Mouse (Mus musculus) lung, embryonic 15.5 days (tissue): ENCODE measurements around the gene Jaml. TPM values are rescaled to one million over a fixed set of nuclear protein-coding genes. Genes with fewer than 3 reads are reported as not detected.

Experiments used
- ATAC-seq: fragments of 200-750 bp; cut with Nextera tagmentation; 2 replicates; pipeline ENCODE4 v1.8.0; 2017; ENCODE audit warnings: moderate number of reproducible peaks, borderline replicate concordance; ENCODE audit not compliant: low FRiP score, low TSS enrichment; ENCODE audit errors: extremely low read depth
- H3K27ac ChIP-seq: fragments of 300-500 bp; sonication (generic); 2 replicates; pipeline ENCODE4 v1.5.1; 2015; ENCODE audit warnings: moderate library complexity, mild to moderate bottlenecking, inconsistent platforms
- H3K27me3 ChIP-seq: fragments of 300-500 bp; sonication (generic); 2 replicates; pipeline ENCODE4 v1.6.1; 2015; ENCODE audit warnings: inconsistent platforms
- H3K36me3 ChIP-seq: fragments of 300-500 bp; sonication (generic); 2 replicates; pipeline ENCODE4 v1.6.1; 2015; ENCODE audit warnings: inconsistent platforms
- H3K4me1 ChIP-seq: fragments of 300-500 bp; sonication (generic); 2 replicates; pipeline ENCODE4 v1.6.1; 2015; ENCODE audit warnings: inconsistent platforms
- H3K4me2 ChIP-seq: fragments of 300-500 bp; sonication (generic); 2 replicates; pipeline ENCODE4 v1.6.1; 2015; ENCODE audit warnings: inconsistent platforms, mild to moderate bottlenecking, moderate library complexity
- H3K4me3 ChIP-seq: fragments of 300-500 bp; sonication (generic); 2 replicates; pipeline ENCODE4 v1.5.1; 2015; ENCODE audit warnings: mild to moderate bottlenecking, inconsistent platforms
- H3K9ac ChIP-seq: fragments of 300-500 bp; sonication (generic); 2 replicates; pipeline ENCODE4 v1.6.1; 2015; ENCODE audit warnings: inconsistent platforms
- H3K9me3 ChIP-seq: fragments of 300-500 bp; sonication (generic); 2 replicates; pipeline ENCODE4 v1.6.1; 2016; ENCODE audit warnings: inconsistent platforms
- WGBS: fragments of 180-500 bp; shearing (Covaris S2); methylation state at CpG from one replicate; pipeline ENCODE4 v1.1.7; 2015; 5-methylcytosine and 5-hydroxymethylcytosine counted together
- polyA plus RNA-seq: library from polyadenylated mRNA; unstranded; fragments of >200 nt; fragmentation: Nextera tagmentation; extraction: Ambion mirVana; gene quantifications from 2 replicates; pipeline ENCODE4 v1.2.1, GENCODE M21; 2015

The Jaml gene
- polyA plus RNA-seq, 1 experiment from 2014 or later, result 0.35 TPM

GRCm38 (mm10) chr9:45153361-45153760 is 74.4 kb downstream of the Jaml start:
- no peaks in the 10 kb centered on the region for H3K36me3 ChIP-seq

More at GRCm38 (mm10) chr9:45153361-45153760, 74.4 kb downstream of the Jaml start:
- peaks cover 21% of the 10 kb centered on the region; the same call in 1 of the 2 replicates for H3K27me3 ChIP-seq
- H3K4me1 ChIP-seq, result no peaks in the 10 kb centered on the region
- no peak overlapping the region for H3K27ac ChIP-seq
- WGBS, result 46% methylated on average over 7 of the region's 7 CpGs
- H3K4me2 ChIP-seq, result no peak overlapping the region
- no peaks in the 10 kb centered on the region for H3K9me3 ChIP-seq
- H3K9ac ChIP-seq, result no peak overlapping the region
- ATAC-seq, result no peak
- no peak overlapping the region for H3K4me3 ChIP-seq

Other genes starting within 250 kb of the Jaml start
- 11.2 and 15.5 TPM in 2 replicates for gene Kmt2a, start 197.9 kb upstream of the Jaml start, polyA plus RNA-seq
- gene Atp5l, start 158.4 kb upstream of the Jaml start, polyA plus RNA-seq, result 636 and 712 TPM in 2 replicates
- gene Ube4a, start 113.6 kb upstream of the Jaml start, polyA plus RNA-seq, result 21.7 and 25.7 TPM in 2 replicates
- gene Cd3g, start 98.8 kb upstream of the Jaml start, polyA plus RNA-seq, result 4.3 and 20.4 TPM in 2 replicates
- 1.1 and 6.2 TPM in 2 replicates for gene Cd3d, start 97.4 kb upstream of the Jaml start, polyA plus RNA-seq
- 1.9 and 12.6 TPM in 2 replicates for gene Cd3e, start 69.6 kb upstream of the Jaml start, polyA plus RNA-seq
- gene Mpzl2, start 39.4 kb upstream of the Jaml start, polyA plus RNA-seq, result 15.8 and 16.3 TPM in 2 replicates
- 2.7 TPM in 2 replicates for gene Mpzl3, start 24.0 kb upstream of the Jaml start, polyA plus RNA-seq
- 4.0 and 4.2 TPM in 2 replicates for gene Scn2b, start 38.6 kb downstream of the Jaml start, polyA plus RNA-seq
- 0.48 and 0.65 TPM in 2 replicates for gene Scn4b, start 59.2 kb downstream of the Jaml start, polyA plus RNA-seq
- gene BC049352, start 102.8 kb downstream of the Jaml start, polyA plus RNA-seq, result 0.18 TPM in 1 of 2 replicates, not detected in the other
- 1.7 and 2.6 TPM in 2 replicates for gene Tmprss4, start 124.9 kb downstream of the Jaml start, polyA plus RNA-seq
- 1.2 and 1.4 TPM in 2 replicates for gene Il10ra, start 190.0 kb downstream of the Jaml start, polyA plus RNA-seq
- 0.28 and 0.37 TPM in 2 replicates for gene Tmprss13, start 239.9 kb downstream of the Jaml start, polyA plus RNA-seq